ENCODE assay signal across 24 mouse cellular contexts in the genomic region with DNA sequence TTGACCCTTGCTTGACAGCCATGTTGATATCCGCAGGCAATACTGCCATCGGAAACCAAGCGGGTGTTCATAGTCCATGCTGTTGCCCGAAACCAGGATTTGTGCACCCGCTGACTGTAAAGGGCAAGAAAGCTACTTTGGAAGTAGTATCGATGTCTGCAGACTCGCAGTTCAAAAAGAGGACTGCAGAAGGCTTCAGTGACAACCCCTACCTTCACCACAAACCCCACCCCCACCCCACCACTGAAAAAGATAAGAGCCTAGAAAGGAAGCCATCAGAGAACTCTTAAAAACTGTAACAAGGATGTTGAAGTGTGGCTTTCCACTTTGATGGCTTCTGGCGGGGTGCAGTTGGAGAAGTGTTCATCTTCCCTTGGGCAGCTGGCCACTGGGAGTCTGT. TPM values are rescaled to one million over a fixed set of nuclear protein-coding genes. Genes with fewer than 3 reads are reported as not detected.
DNase-seq lines count a peak whose midpoint lies in the region; ATAC-seq lines count a peak whose summit lies in the region.
"Had no signal": no experiment of that assay in that cellular context is flagged by ENCODE, and none has a peak within 500 bp of the region (broad histone marks: within the 10 kb centered on the region; RNA-seq: fewer than 3 reads in every experiment).

No protein-coding gene starts in this region.

- no peak overlapping the region for H3K4me2 ChIP-seq in hindbrain, embryonic 11.5 days (replicated peaks; ENCODE audit: low read depth, low read length)
- H3K4me2 ChIP-seq: heart, embryonic 11.5 days; hindbrain, embryonic 12.5 days; liver, embryonic 12.5 days; midbrain, embryonic 12.5 days; neural tube, embryonic 13.5 days had no signal

- 92% methylated on average over 8 of the region's 8 CpGs for WGBS in hindbrain, embryonic 11.5 days
- 91% methylated on average over 8 of the region's 8 CpGs for WGBS in hindbrain, embryonic 10.5 days
- WGBS in embryonic facial prominence, embryonic 10.5 days, result 89% methylated on average over 8 of the region's 8 CpGs

- no peaks in the 10 kb centered on the region for H3K36me3 ChIP-seq in hindbrain, embryonic 11.5 days (ENCODE audit: control insufficient read depth, insufficient read depth, low read length)
- H3K36me3 ChIP-seq in hindbrain, embryonic 10.5 days, result no peaks in the 10 kb centered on the region
- no peaks in the 10 kb centered on the region for H3K36me3 ChIP-seq in embryonic facial prominence, embryonic 10.5 days (replicated peaks)
- H3K36me3 ChIP-seq: hindbrain, embryonic 12.5 days; liver, embryonic 12.5 days; midbrain, embryonic 12.5 days; neural tube, embryonic 13.5 days had no signal

- no peak overlapping the region for H3K9ac ChIP-seq in hindbrain, embryonic 11.5 days (ENCODE audit: low read depth, low read length)
- H3K9ac ChIP-seq: hindbrain, embryonic 12.5 days; liver, embryonic 12.5 days; midbrain, embryonic 12.5 days; neural tube, embryonic 13.5 days had no signal

- H3K27ac ChIP-seq in hindbrain, embryonic 11.5 days (ENCODE audit: low read depth, low read length), result no peak overlapping the region
- no peak overlapping the region for H3K27ac ChIP-seq in hindbrain, embryonic 10.5 days
- H3K27ac ChIP-seq in embryonic facial prominence, embryonic 10.5 days (replicated peaks), result no peak overlapping the region
- H3K27ac ChIP-seq: gastrocnemius, adult 2 months; hindbrain, embryonic 12.5 days; left cerebral cortex, adult 2 months; liver, embryonic 12.5 days; midbrain, embryonic 12.5 days; neural tube, embryonic 13.5 days; stomach, postnatal 0 days had no signal

- no peak for ATAC-seq in hindbrain, embryonic 11.5 days (ENCODE audit: low FRiP score)
- ATAC-seq in CD4-positive, CD25-positive, alpha-beta regulatory T cell, adult 4 months, result no peak
- ATAC-seq: liver, embryonic 12.5 days had no signal

- peaks cover 69% of the 10 kb centered on the region for H3K27me3 ChIP-seq in hindbrain, embryonic 11.5 days (ENCODE audit: control insufficient read depth, insufficient read depth, low read length)
- H3K27me3 ChIP-seq in hindbrain, embryonic 10.5 days (ENCODE audit: insufficient read depth, poor library complexity, severe bottlenecking), result peaks cover 97% of the 10 kb centered on the region
- peaks cover 85% of the 10 kb centered on the region for H3K27me3 ChIP-seq in embryonic facial prominence, embryonic 10.5 days (replicated peaks; ENCODE audit: low read depth, poor library complexity, severe bottlenecking)

- no peaks in the 10 kb centered on the region for H3K9me3 ChIP-seq in hindbrain, embryonic 11.5 days (ENCODE audit: control insufficient read depth, low read length)
- H3K9me3 ChIP-seq in hindbrain, embryonic 10.5 days, result no peaks in the 10 kb centered on the region
- no peaks in the 10 kb centered on the region for H3K9me3 ChIP-seq in embryonic facial prominence, embryonic 10.5 days
- H3K9me3 ChIP-seq: hindbrain, embryonic 12.5 days; liver, embryonic 12.5 days; midbrain, embryonic 12.5 days had no signal

- H3K4me3 ChIP-seq in hindbrain, embryonic 11.5 days (ENCODE audit: low read depth, low read length), result no peak overlapping the region
- H3K4me3 ChIP-seq in hindbrain, embryonic 10.5 days, result no peak overlapping the region
- no peak overlapping the region for H3K4me3 ChIP-seq in embryonic facial prominence, embryonic 10.5 days
- H3K4me3 ChIP-seq: gastrocnemius, adult 2 months; hindbrain, embryonic 12.5 days; left cerebral cortex, adult 2 months; liver, embryonic 12.5 days; midbrain, embryonic 12.5 days; neural tube, embryonic 13.5 days had no signal

- H3K4me1 ChIP-seq in hindbrain, embryonic 11.5 days (replicated peaks; ENCODE audit: control insufficient read depth, insufficient read depth, low read length), result no peaks in the 10 kb centered on the region
- peaks cover 14% of the 10 kb centered on the region for H3K4me1 ChIP-seq in hindbrain, embryonic 10.5 days (replicated peaks)
- H3K4me1 ChIP-seq in embryonic facial prominence, embryonic 10.5 days, result peaks cover 18% of the 10 kb centered on the region
- H3K4me1 ChIP-seq: neural tube, embryonic 13.5 days had no signal

- peak; percentile 4 for DNase-seq in hindbrain, embryonic 11.5 days (ENCODE audit: low spot score)
- no peak for DNase-seq in hindbrain, embryonic 10.5 days (ENCODE audit: low spot score)
- DNase-seq in retina, embryonic 14.5 days (ENCODE audit: low spot score), result peak; percentile 6
- no peak for DNase-seq in retina, postnatal 1 day
- peak; percentile 7 for DNase-seq in embryonic facial prominence, embryonic 10.5 days (ENCODE audit: low spot score)
- no peak for DNase-seq in kidney, adult 8-10 months
- DNase-seq: adrenal gland, postnatal 25 days; B cell, adult 2 months; cerebellum, adult 8-10 months; cerebellum, postnatal 36 days; gastrocnemius, adult 2 months; kidney, adult 2 months; kidney, postnatal 10 days; left cerebral cortex, postnatal 4 days; lung, adult 18-20 months; lung, postnatal 10 days had no signal

RNA-seq across cellular contexts. Expression of gene Fcgr1, which starts 44.3 kb away (rescaled TPM):
- 1.3 and 1.9 TPM in 2 replicates for polyA plus RNA-seq in hindbrain, embryonic 11.5 days (2014; fragmentation: Nextera tagmentation; extraction: Ambion mirVana)
- polyA plus RNA-seq in hindbrain, embryonic 10.5 days (2016; fragmentation: Nextera tagmentation; extraction: Ambion mirVana), result 1.7 and 1.9 TPM in 2 replicates
- 1.0 and 1.3 TPM in 2 replicates for polyA plus RNA-seq in embryonic facial prominence, embryonic 10.5 days (2016; fragmentation: Nextera tagmentation; extraction: Ambion mirVana)
- polyA plus RNA-seq in CD4-positive, CD25-positive, alpha-beta regulatory T cell, adult 4 months (2017; shearing (Covaris generic)), result under 1 TPM in 1 of 2 experiments, not detected in 1; 0.46 TPM

Comparison
In these comparisons a context has a peak if more than half of its experiments do, and no peak if none do; other contexts are left out.
1. DNase-seq: peak in hindbrain, embryonic 11.5 days (single experiment), retina, embryonic 14.5 days (single experiment) and embryonic facial prominence, embryonic 10.5 days (single experiment); none in hindbrain, embryonic 10.5 days (single experiment), retina, postnatal 1 day (single experiment) and kidney, adult 8-10 months (0 of 2).